Mouse (Mus musculus) CH12.LX (cell line): Measurements from ENCODE around the gene Nsd1.

Experiments used
- CTCF ChIP-seq, 2 experiments: IDR thresholded peaks in 1 of 2; conservative IDR thresholded peaks in 1 of 2; 2 replicates each; pipeline ENCODE4 v1.5.1; 2011 to 2012; ENCODE audit warnings: low read depth in 2 of 2, low read length in 2 of 2, improper control_type of control experiment in 1 of 2, inconsistent platforms in 1 of 2, mild to moderate bottlenecking in 1 of 2, moderate library complexity in 1 of 2
- JUND ChIP-seq: conservative IDR thresholded peaks from 2 replicates; pipeline ENCODE4 v1.6.1; 2011; ENCODE audit warnings: low read depth, low read length, improper control_type of control experiment
- POLR2AphosphoS2 ChIP-seq: IDR thresholded peaks from 2 replicates; pipeline ENCODE4 v1.6.1; 2011; ENCODE audit warnings: low read depth, low read length, improper control_type of control experiment
- TCF12 ChIP-seq: IDR thresholded peaks from 2 replicates; pipeline ENCODE4 v1.6.1; 2014; ENCODE audit warnings: low read depth, mild to moderate bottlenecking, inconsistent platforms, low read length, improper control_type of control experiment

DNA sequence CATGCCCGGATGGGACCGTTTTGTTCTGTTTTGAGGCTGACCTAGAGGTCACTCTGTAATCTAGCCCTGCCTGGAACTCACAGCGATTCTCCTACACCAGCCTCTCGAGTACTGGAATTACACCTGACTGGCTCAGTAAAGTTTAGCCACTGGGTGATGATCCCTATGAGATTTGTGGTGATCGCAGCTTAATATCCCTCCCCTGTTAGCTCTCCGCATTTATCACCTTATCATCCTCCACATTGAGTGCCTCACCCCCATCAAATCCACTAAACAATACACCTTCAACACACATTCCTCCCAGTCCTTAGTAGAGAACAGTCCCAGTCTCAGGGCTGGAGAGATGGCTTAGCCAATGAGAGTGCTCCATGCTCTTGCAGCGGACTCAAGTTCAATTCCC is 47.2 kb upstream of the Nsd1 start:
- TF ChIP-seq JUND = no peak
- TF ChIP-seq POLR2AphosphoS2 = no peak
- no peak for TF ChIP-seq TCF12
- TF ChIP-seq CTCF (conservative IDR thresholded peaks at IDR 0.05 in 1 of 2, IDR thresholded peaks at IDR 0.05 in 1 of 2; ENCODE audit: low read depth in 2 of 2, low read length in 2 of 2) = no peak
